Mouse (Mus musculus) spleen, adult 2 months (tissue): ENCODE measurements around the gene Adal.

Experiments used
- CTCF ChIP-seq: fragments of 200-500 bp; IDR thresholded peaks from 2 replicates; pipeline ENCODE4 v1.5.1; 2011; ENCODE audit warnings: mild to moderate bottlenecking, inconsistent platforms; ENCODE audit not compliant: insufficient read depth, insufficient read length, insufficient replicate concordance; ENCODE audit errors: extremely low read depth
- POLR2A ChIP-seq: fragments of 200-500 bp; IDR thresholded peaks from 2 replicates; pipeline ENCODE4 v1.6.1; 2011; ENCODE audit warnings: low read depth, low read length, inconsistent platforms

GRCm38 (mm10) chr2:121127536-121127935, 12.7 kb upstream of the Adal start:
- TF ChIP-seq CTCF, result no peak
- TF ChIP-seq POLR2A, result no peak
